Mouse (Mus musculus) B cell, adult 62 days (primary cell): ENCODE data around the gene Tmem256. TPM values are rescaled to one million over a fixed set of nuclear protein-coding genes. Genes with fewer than 3 reads are reported as not detected.

Experiments
- total RNA-seq: library from RNA; stranded (reverse); gene quantifications from 4 replicates; pipeline ENCODE4 v1.2.4, GENCODE M21; 2023

The Tmem256 gene
- 29.5 to 37.7 TPM (median 32.6 TPM) in 4 replicates for total RNA-seq

DNA sequence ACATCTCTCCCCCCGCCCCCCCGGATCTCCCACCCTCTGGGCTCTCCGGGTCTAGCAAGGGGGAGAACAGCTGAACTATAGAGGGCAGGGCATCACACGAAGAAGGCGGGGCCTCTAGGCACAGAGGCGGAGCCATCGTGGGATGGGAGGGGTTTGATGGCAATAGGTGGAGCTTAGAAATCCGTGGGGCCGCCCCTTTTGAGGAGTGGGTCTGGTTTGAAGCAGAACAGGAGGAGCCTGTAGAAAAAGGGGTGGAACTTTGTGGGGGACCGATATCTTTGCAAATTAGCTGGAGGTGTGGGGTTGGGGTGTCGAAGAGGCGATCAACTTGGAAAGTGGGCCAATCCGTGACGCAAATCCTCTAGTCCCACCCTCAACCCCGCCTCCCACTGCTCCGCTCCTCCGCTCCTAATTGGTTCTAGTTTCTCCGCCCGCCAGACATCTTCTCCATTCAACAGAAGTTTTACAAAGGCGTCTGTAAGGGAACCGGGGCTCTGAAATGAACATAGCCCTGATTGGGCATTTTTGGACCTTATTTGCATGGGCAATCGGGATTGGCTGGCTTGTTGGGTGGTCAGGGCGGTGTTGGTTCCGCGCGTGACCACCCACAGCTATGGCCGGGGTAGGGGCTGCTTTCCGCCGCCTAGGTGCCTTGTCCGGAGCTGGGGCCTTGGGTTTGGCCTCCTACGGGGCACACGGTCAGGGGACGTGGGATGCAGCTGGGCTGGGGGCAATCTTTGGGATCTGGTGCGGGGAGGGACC, at the start of gene Tmem256:
Gene Tmem256, plus strand, starts transcription at position 563 of the 762 bp plus-strand sequence.

DNA sequence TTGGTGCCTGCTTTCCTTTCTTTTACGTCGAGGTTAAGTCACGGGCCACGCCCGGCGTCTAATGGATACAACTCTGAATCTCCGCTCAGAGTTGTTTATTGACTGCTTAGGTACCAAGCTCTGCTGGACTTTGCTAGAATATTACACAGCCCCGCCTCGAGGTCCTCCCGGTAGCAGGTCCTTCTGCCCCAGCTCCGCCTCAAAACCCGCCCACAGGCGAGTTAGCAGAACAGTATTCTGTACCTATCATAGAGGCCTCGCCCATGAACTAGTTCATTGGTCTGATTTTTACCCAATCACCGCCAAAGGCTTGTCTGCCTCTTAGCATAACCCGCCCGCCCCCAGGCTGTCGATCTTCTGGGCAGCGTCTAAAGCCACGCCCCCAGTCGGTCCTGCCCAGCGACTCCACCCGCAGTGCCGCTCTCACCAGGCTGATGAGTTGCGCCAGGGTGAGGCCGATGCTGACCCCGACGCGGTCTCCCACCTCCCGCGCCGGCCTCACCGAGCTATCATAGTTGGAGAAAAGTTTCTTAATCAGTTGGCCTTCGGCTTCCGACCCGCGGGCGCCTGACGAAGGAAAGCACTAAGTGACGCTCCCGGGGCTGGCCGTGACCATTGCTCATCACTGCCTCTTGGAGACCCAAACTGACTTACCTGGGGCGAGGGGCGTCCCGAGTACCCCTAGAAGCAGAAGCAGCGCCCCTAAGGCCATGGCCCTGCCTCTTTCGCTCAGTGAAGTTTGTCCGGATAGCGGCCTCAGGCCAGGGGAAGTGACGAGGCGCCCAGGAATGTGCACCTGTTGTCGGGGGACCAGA, 42.9 kb upstream of the Tmem256 start, which contains the start of gene Chrnb1:
Gene Chrnb1, minus strand, starts transcription at position 776 of the 815 bp plus-strand sequence.

DNA sequence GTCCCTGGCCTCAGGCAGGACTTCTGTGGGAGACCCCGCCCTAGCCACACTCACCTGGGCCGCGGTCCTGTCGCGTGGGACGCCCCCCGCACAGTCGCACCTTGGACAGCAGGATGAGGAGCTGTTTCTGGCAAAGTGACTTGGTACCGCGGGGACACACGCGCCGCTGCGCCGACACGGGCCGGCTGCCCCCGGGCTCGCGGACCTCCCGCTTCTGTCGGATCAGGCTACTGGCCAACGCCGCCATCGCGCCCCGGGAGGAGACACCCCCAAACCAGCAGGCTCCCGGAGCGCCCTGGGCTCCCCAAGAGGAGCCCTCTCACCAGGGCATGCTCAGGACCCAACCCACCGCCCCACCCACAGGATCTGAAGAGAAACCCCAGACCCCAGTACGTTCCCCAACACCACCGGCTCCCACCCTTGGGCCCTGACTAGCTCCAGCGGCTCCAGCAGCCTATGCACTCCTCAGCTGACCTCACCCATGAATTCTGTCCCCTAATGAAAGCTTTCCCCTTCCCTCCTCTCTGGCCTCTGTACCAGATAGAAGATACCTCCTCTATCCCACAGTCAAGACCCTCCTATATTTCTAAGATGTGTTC, 36.8 kb upstream of the Tmem256 start, which contains the start of gene Fgf11:
Gene Fgf11, minus strand, starts transcription at position 479 of the 599 bp plus-strand sequence.

GRCm38 (mm10) chr11:69804972-69805909, 33.1 kb upstream of the Tmem256 start, which contains the start of gene Tmem102:
Gene Tmem102 (minus strand): TSS chr11:69805624.

DNA sequence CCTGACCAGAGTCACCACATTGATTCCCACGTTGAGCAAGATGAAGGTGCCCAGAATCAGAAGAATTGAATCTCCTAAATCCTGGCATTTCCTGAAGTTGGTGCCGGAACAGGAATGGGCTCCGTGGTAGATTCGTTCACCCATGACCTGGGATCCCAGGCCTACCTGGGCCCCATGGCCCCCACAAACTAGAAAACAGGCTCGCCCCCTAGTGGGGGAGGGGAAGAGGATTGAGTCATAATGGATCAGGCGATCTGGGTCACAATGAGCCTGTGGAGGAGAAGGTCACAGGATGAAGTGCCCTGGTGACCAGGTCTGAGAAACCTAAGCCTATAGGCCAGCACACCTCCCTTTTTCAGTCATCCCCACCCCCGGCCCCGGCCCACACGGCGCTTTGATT, 23.2 kb upstream of the Tmem256 start, which contains the start of gene Gm39566:
Gene Gm39566, minus strand, starts transcription at position 144 of the 400 bp plus-strand sequence.

DNA sequence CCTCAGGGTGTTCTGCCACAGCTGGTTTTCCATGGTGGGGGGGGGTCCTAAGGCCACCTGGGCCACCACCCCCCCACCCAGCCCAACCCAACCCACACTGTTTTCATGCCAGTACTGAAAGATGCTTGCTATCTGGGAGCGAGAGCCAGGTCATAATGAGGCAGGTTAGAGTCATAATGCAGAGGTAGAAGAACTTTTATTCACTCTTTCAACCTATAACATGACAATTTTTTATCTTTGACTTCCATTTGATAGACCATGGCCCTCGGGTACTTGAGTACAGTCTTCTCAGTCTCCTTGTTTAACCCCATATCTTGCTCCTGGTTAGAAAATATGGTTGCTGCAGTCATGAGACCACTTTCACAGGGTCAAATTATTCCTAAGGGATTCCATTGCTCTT, 19.9 kb upstream of the Tmem256 start, which contains the start of gene Spem2:
Gene Spem2, minus strand, starts transcription at position 101 of the 400 bp plus-strand sequence.

DNA sequence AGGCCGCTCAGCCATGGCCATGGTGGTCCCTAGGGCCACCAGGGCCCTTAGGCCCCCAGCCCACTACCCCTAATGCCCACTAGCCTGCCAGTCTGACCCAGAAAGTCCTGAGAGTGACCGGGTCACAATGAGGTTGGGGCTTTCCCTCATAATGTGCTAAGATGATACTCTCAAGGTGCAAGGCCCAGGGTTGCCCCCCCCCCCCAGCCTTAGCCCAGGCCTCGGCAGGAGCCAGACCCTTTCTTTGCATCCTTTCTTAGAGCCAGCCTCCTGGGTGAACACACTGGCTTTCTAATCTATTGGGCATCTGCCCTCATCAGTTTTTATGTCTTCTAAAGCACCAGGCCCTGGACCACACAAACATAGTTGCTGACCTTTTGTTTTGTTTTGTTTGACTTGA, 16.2 kb upstream of the Tmem256 start, which contains the start of gene Spem1:
Gene Spem1, minus strand, starts transcription at position 101 of the 400 bp plus-strand sequence.

GRCm38 (mm10) chr11:69837604-69837951, 736 bp upstream of the Tmem256 start, which contains the start of gene Nlgn2:
Gene Nlgn2 (minus strand): TSS chr11:69837784.

GRCm38 (mm10) chr11:69846198-69846680, 7.9 kb downstream of the Tmem256 start, which contains the start of gene Plscr3:
Gene Plscr3 (plus strand): TSS chr11:69846376.

DNA sequence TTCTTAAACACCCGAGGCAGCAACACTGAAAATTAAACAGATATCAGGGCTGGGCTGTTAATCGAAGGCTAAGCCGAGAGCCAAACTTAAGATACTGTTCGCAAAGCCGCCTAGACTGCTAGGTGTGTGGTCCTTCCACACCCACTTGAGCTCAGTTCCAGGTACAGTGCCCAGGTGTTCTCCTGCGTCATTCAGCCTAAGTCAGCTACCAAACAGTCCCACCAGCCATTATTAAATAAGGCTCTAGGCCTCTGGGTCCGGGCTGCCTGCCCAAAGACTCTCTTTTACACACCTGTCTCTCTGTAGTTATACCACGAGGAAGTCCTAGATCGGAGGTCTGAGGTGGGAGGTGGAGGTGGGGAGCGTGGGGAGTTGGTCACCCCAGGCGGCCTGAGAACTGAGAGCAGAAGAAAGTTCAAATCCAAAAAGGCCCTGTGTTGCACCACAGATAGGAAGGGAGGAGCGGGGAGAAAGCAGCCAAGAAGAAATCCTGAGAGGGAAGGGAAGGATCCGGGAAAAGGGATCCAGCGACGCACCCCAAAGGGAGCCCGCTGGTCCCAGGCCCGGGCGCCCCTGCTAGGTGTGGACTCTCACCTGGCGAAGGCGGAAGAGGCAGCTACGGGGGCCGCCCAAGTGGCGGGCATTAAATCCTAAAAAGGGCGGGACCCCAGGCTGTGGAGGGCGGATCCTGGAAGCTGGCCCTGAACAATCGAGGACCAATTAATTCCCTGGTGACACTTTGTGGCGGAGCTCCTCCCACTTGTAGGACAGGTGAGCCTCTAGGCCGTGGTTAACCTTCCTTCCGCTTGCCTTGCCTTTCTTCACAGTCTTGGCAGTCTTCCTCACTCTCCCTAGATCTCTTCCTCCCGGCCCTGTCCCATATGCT, 20.0 kb downstream of the Tmem256 start, which contains the start of gene Tnk1:
Gene Tnk1, minus strand, starts transcription at position 618 of the 886 bp plus-strand sequence.

DNA sequence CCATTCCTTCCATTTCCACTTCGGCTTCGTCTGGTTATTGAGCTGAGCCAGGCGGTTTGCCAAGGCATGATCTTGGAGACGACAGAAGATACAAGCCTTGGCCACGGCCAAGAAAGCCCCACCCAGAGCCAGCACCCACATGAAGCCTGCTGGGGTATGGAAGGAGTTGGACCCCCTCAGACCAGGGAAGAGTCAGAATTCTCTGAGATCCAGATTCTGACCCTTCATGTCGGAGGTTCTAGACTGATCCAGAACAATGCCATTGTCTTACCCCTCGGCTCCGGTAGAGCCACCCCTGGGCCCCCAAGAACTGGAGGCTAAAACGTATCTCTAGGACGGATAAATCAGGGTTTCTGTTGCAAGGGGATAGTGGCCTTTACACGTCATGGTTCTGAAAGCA, 39.6 kb downstream of the Tmem256 start, which contains the start of gene Tmem95:
Gene Tmem95, minus strand, starts transcription at position 141 of the 400 bp plus-strand sequence.

GRCm38 (mm10) chr11:69880853-69881603, 42.7 kb downstream of the Tmem256 start, which contains the start of gene Kctd11:
Gene Kctd11 (minus strand): TSS chr11:69881406.

Other genes starting within 250 kb of the Tmem256 start
- gene Atp1b2, start 232.6 kb upstream of the Tmem256 start, total RNA-seq: 0.26 to 0.67 TPM (median 0.31 TPM) in 3 of 4 replicates, not detected in the other
- gene Shbg, start 220.6 kb upstream of the Tmem256 start, total RNA-seq: not detected in 4 replicates
- gene Sat2, start 216.5 kb upstream of the Tmem256 start, total RNA-seq: not detected in 4 replicates
- 73.0 to 86.7 TPM (median 81.7 TPM) in 4 replicates for gene Fxr2, start 205.5 kb upstream of the Tmem256 start, total RNA-seq
- 0.95 TPM in 1 of 4 replicates, not detected in the others for gene Sox15, start 183.2 kb upstream of the Tmem256 start, total RNA-seq
- 58.5 to 68.1 TPM (median 64.8 TPM) in 4 replicates for gene Mpdu1, start 175.9 kb upstream of the Tmem256 start, total RNA-seq
- gene Cd68, start 172.4 kb upstream of the Tmem256 start, total RNA-seq: 13.5 to 15.1 TPM (median 14.6 TPM) in 4 replicates
- gene Eif4a1, start 166.1 kb upstream of the Tmem256 start, total RNA-seq: 683 to 716 TPM (median 701 TPM) in 4 replicates
- gene Senp3, start 156.4 kb upstream of the Tmem256 start, total RNA-seq: 112 to 142 TPM (median 125 TPM) in 4 replicates
- not detected in 4 replicates for gene Tnfsf13, start 152.7 kb upstream of the Tmem256 start, total RNA-seq
- gene Tnfsf12, start 142.7 kb upstream of the Tmem256 start, total RNA-seq: 0.40 TPM in 1 of 4 replicates, not detected in the others
- gene Tnfsfm13, start 142.4 kb upstream of the Tmem256 start, total RNA-seq: 0.56 TPM in 1 of 4 replicates, not detected in the others
- gene Polr2a, start 79.9 kb upstream of the Tmem256 start, total RNA-seq: 227 to 251 TPM (median 238 TPM) in 4 replicates
- gene Slc35g3, start 76.5 kb upstream of the Tmem256 start, total RNA-seq: not detected in 4 replicates
- 62.1 to 72.6 TPM (median 65.4 TPM) in 4 replicates for gene Zbtb4, start 72.6 kb upstream of the Tmem256 start, total RNA-seq
- gene Chrnb1, start 42.6 kb upstream of the Tmem256 start, total RNA-seq: 7.8 to 14.5 TPM (median 12.0 TPM) in 4 replicates
- 0.21 to 0.22 TPM in 2 of 4 replicates, not detected in the others for gene Fgf11, start 36.7 kb upstream of the Tmem256 start, total RNA-seq
- 0.30 TPM in 1 of 4 replicates, not detected in the others for gene Tmem102, start 32.9 kb upstream of the Tmem256 start, total RNA-seq
- not detected in 4 replicates for gene Gm39566, start 23.2 kb upstream of the Tmem256 start, total RNA-seq
- gene Spem2, start 20.0 kb upstream of the Tmem256 start, total RNA-seq: not detected in 4 replicates
- gene Spem1, start 16.3 kb upstream of the Tmem256 start, total RNA-seq: not detected in 4 replicates
- gene Nlgn2, start 730 bp upstream of the Tmem256 start, total RNA-seq: 0.27 to 1.5 TPM (median 0.32 TPM) in 4 replicates
- gene Plscr3, start 7.9 kb downstream of the Tmem256 start, total RNA-seq: 9.9 to 12.6 TPM (median 11.5 TPM) in 4 replicates
- not detected in 4 replicates for gene Tnk1, start 20.2 kb downstream of the Tmem256 start, total RNA-seq
- gene Tmem95, start 39.5 kb downstream of the Tmem256 start, total RNA-seq: not detected in 4 replicates
- 1.3 to 2.6 TPM (median 2.3 TPM) in 4 replicates for gene Kctd11, start 42.9 kb downstream of the Tmem256 start, total RNA-seq
- gene Acap1, start 57.0 kb downstream of the Tmem256 start, total RNA-seq: 473 to 501 TPM (median 485 TPM) in 4 replicates
- 1.2 to 3.5 TPM (median 2.0 TPM) in 4 replicates for gene 2810408A11Rik, start 62.5 kb downstream of the Tmem256 start, total RNA-seq
- 51.5 to 76.4 TPM (median 73.4 TPM) in 4 replicates for gene Neurl4, start 62.6 kb downstream of the Tmem256 start, total RNA-seq
- 144 to 150 TPM (median 147 TPM) in 4 replicates for gene Gps2, start 75.4 kb downstream of the Tmem256 start, total RNA-seq
- 337 to 380 TPM (median 350 TPM) in 4 replicates for gene Eif5a, start 83.4 kb downstream of the Tmem256 start, total RNA-seq
- not detected in 4 replicates for gene Ybx2, start 97.3 kb downstream of the Tmem256 start, total RNA-seq
- gene Slc2a4, start 109.7 kb downstream of the Tmem256 start, total RNA-seq: not detected in 4 replicates
- not detected in 4 replicates for gene Cldn7, start 126.3 kb downstream of the Tmem256 start, total RNA-seq
- 87.5 to 123 TPM (median 99.1 TPM) in 4 replicates for gene Ctdnep1, start 142.6 kb downstream of the Tmem256 start, total RNA-seq
- gene Elp5, start 144.0 kb downstream of the Tmem256 start, total RNA-seq: 49.4 to 55.9 TPM (median 52.5 TPM) in 4 replicates
- gene Gabarap, start 152.6 kb downstream of the Tmem256 start, total RNA-seq: 285 to 331 TPM (median 318 TPM) in 4 replicates
- 48.3 to 52.7 TPM (median 51.4 TPM) in 4 replicates for gene Phf23, start 157.3 kb downstream of the Tmem256 start, total RNA-seq
- gene Dvl2, start 162.1 kb downstream of the Tmem256 start, total RNA-seq: 51.2 to 61.3 TPM (median 58.7 TPM) in 4 replicates
- gene Acadvl, start 176.9 kb downstream of the Tmem256 start, total RNA-seq: 44.6 to 55.5 TPM (median 48.8 TPM) in 4 replicates
- gene Dlg4, start 178.4 kb downstream of the Tmem256 start, total RNA-seq: 3.9 to 7.2 TPM (median 4.3 TPM) in 4 replicates
- gene Asgr1, start 215.6 kb downstream of the Tmem256 start, total RNA-seq: not detected in 4 replicates